Mouse (Mus musculus) cerebellum, adult 2 months (tissue): ENCODE data around the gene Cdr2.

ENCODE experiments used
- CTCF ChIP-seq: fragments of 200-500 bp; IDR thresholded peaks from 2 replicates; pipeline ENCODE4 v1.5.1; 2011; ENCODE audit warnings: low read depth, mild to moderate bottlenecking, control low read depth, low read length, moderate library complexity, borderline replicate concordance; ENCODE audit not compliant: insufficient read depth
- POLR2A ChIP-seq: fragments of 200-500 bp; IDR thresholded peaks from 2 replicates; pipeline ENCODE4 v1.6.1; 2011; ENCODE audit warnings: low read length, control low read depth, borderline replicate concordance; ENCODE audit not compliant: insufficient read depth

GRCm38 (mm10) chr7:120963126-120963525 lies 19.0 kb downstream of the Cdr2 start:
- TF ChIP-seq CTCF (no peak), POLR2A (no peak)
